Mouse (Mus musculus) MEL (cell line): ENCODE results near the gene Ppp3r2. TPM values are rescaled to one million over a fixed set of nuclear protein-coding genes. Genes with fewer than 3 reads are reported as not detected.

Experiments used
- DNase-seq: peaks from one replicate; pipeline ENCODE4 v3.0.0; 2011; ENCODE audit warnings: low read depth, low spot score
- H3K27ac ChIP-seq: 2 replicates; pipeline ENCODE4 v1.5.1; 2012; ENCODE audit warnings: low read depth, mild to moderate bottlenecking, control low read depth, low read length, moderate library complexity; ENCODE audit not compliant: control insufficient read depth
- H3K27me3 ChIP-seq, 2 experiments: fragments of 150-350 bp in 1 of 2; sonication (generic) in 1 of 2; 2 replicates each; pipeline ENCODE4 v1.6.1; 2012; ENCODE audit warnings: low read length in 2 of 2, mild to moderate bottlenecking in 2 of 2, improper control_type of control experiment in 1 of 2, moderate library complexity in 1 of 2; ENCODE audit not compliant: insufficient read depth in 2 of 2, control insufficient read depth in 1 of 2
- H3K36me3 ChIP-seq, 2 experiments: 2 replicates each; pipeline ENCODE4 v1.6.1; 2012 to 2014; ENCODE audit warnings: low read length in 2 of 2, improper control_type of control experiment in 1 of 2, inconsistent platforms in 1 of 2, mild to moderate bottlenecking in 1 of 2; ENCODE audit not compliant: insufficient read depth in 2 of 2, control insufficient read depth in 1 of 2
- H3K4me1 ChIP-seq, 2 experiments: fragments of 150-350 bp in 1 of 2; sonication (generic) in 1 of 2; 2 replicates each; pipeline ENCODE4 v1.6.1; 2012; ENCODE audit warnings: low read length in 2 of 2, improper control_type of control experiment in 1 of 2, mild to moderate bottlenecking in 1 of 2; ENCODE audit not compliant: insufficient read depth in 2 of 2, control insufficient read depth in 1 of 2
- H3K4me3 ChIP-seq, 2 experiments: fragments of 150-350 bp in 1 of 2; sonication (generic) in 1 of 2; 2 replicates each; pipeline ENCODE4 v1.5.1; 2012; ENCODE audit warnings: low read depth in 2 of 2, low read length in 2 of 2, mild to moderate bottlenecking in 2 of 2, moderate library complexity in 2 of 2, control low read depth in 1 of 2, improper control_type of control experiment in 1 of 2; ENCODE audit not compliant: control insufficient read depth in 1 of 2, insufficient read depth in 1 of 2
- H3K79me2 ChIP-seq: 2 replicates; pipeline ENCODE4 v1.6.1; 2012; ENCODE audit warnings: mild to moderate bottlenecking, low read length, moderate library complexity; ENCODE audit not compliant: control insufficient read depth, poor library complexity, insufficient read depth
- H3K9ac ChIP-seq: 2 replicates; pipeline ENCODE4 v1.6.1; 2012; ENCODE audit warnings: low read depth, mild to moderate bottlenecking, control low read depth, low read length, moderate library complexity; ENCODE audit not compliant: control insufficient read depth, poor library complexity, severe bottlenecking
- H3K9me3 ChIP-seq: fragments of 150-350 bp; sonication (generic); replicated peaks from 2 replicates; pipeline ENCODE4 v1.6.1; 2012; ENCODE audit warnings: mild to moderate bottlenecking, low read length, improper control_type of control experiment, moderate library complexity; ENCODE audit not compliant: insufficient read depth
- CHD1 ChIP-seq: IDR thresholded peaks from 2 replicates; pipeline ENCODE4 v1.6.1; 2012; ENCODE audit warnings: low read depth, mild to moderate bottlenecking, inconsistent platforms, low read length, improper control_type of control experiment
- CTCF ChIP-seq, 3 experiments: IDR thresholded peaks in 2 of 3; conservative IDR thresholded peaks in 1 of 3; 2 replicates each; pipeline ENCODE4 v1.5.1; 2011 to 2012; ENCODE audit warnings: low read length in 3 of 3, low read depth in 2 of 3, mild to moderate bottlenecking in 2 of 3, improper control_type of control experiment in 1 of 3, inconsistent platforms in 1 of 3, mixed read lengths in 1 of 3, moderate library complexity in 1 of 3; ENCODE audit not compliant: control insufficient read depth in 1 of 3, insufficient read depth in 1 of 3, poor library complexity in 1 of 3, severe bottlenecking in 1 of 3
- ELF1 ChIP-seq: IDR thresholded peaks from 2 replicates; pipeline ENCODE4 v1.6.1; 2014; ENCODE audit warnings: low read depth, mild to moderate bottlenecking, inconsistent platforms, low read length, improper control_type of control experiment, moderate library complexity
- GATA1 ChIP-seq: IDR thresholded peaks from 2 replicates; pipeline ENCODE4 v1.6.1; 2011; ENCODE audit warnings: low read depth, low read length, improper control_type of control experiment
- JUND ChIP-seq: IDR thresholded peaks from 2 replicates; pipeline ENCODE4 v1.6.1; 2011; ENCODE audit warnings: low read depth, mild to moderate bottlenecking, improper control_type of control experiment, low read length
- MAX ChIP-seq: IDR thresholded peaks from 2 replicates; pipeline ENCODE4 v1.6.1; 2011; ENCODE audit warnings: low read length, improper control_type of control experiment
- MXI1 ChIP-seq: IDR thresholded peaks from 2 replicates; pipeline ENCODE4 v1.6.1; 2011; ENCODE audit warnings: mild to moderate bottlenecking, low read depth, low read length, improper control_type of control experiment
- MYB ChIP-seq: IDR thresholded peaks from 2 replicates; pipeline ENCODE4 v1.6.1; 2011; ENCODE audit warnings: mild to moderate bottlenecking, low read depth, low read length, improper control_type of control experiment
- NELFE ChIP-seq: IDR thresholded peaks from 2 replicates; pipeline ENCODE4 v1.6.1; 2011; ENCODE audit warnings: low read depth, low read length, improper control_type of control experiment
- NRF1 ChIP-seq: IDR thresholded peaks from 2 replicates; pipeline ENCODE4 v1.6.1; 2014; ENCODE audit warnings: low read depth, mild to moderate bottlenecking, inconsistent platforms, low read length, improper control_type of control experiment, moderate library complexity; ENCODE audit not compliant: poor library complexity, insufficient read depth, severe bottlenecking
- SMC3 ChIP-seq: IDR thresholded peaks from 2 replicates; pipeline ENCODE4 v1.6.1; 2011; ENCODE audit warnings: low read depth, low read length, improper control_type of control experiment
- TBP ChIP-seq: IDR thresholded peaks from 2 replicates; pipeline ENCODE4 v1.8.0; 2011; ENCODE audit warnings: low read depth, low read length, improper control_type of control experiment
- TCF12 ChIP-seq: IDR thresholded peaks from 2 replicates; pipeline ENCODE4 v1.6.1; 2014; ENCODE audit warnings: low read depth, mild to moderate bottlenecking, inconsistent platforms, low read length, improper control_type of control experiment, moderate library complexity
- UBTF ChIP-seq: IDR thresholded peaks from 2 replicates; pipeline ENCODE4 v1.6.1; 2012; ENCODE audit warnings: low read depth, mild to moderate bottlenecking, inconsistent platforms, low read length, improper control_type of control experiment, moderate library complexity, borderline replicate concordance; ENCODE audit not compliant: insufficient read depth
- USF1 ChIP-seq: IDR thresholded peaks from 2 replicates; pipeline ENCODE4 v1.6.1; 2014; ENCODE audit warnings: low read depth, mild to moderate bottlenecking, inconsistent platforms, low read length, improper control_type of control experiment, moderate library complexity
- ZC3H11A ChIP-seq: IDR thresholded peaks from 2 replicates; pipeline ENCODE4 v1.6.1; 2012; ENCODE audit warnings: low read depth, mild to moderate bottlenecking, inconsistent platforms, low read length, improper control_type of control experiment
- ZKSCAN1 ChIP-seq: IDR thresholded peaks from 2 replicates; pipeline ENCODE4 v1.6.1; 2012; ENCODE audit warnings: low read depth, mild to moderate bottlenecking, inconsistent platforms, low read length, improper control_type of control experiment, moderate library complexity
- ZNF384 ChIP-seq: IDR thresholded peaks from 2 replicates; pipeline ENCODE4 v1.6.1; 2012; ENCODE audit warnings: low read depth, mild to moderate bottlenecking, inconsistent platforms, low read length, improper control_type of control experiment
- polyA plus RNA-seq, 2 experiments: library from polyadenylated mRNA; stranded (reverse) in 1 of 2; unstranded in 1 of 2; fragments of >175 nt in 1 of 2; fragments of >200 nt in 1 of 2; gene quantifications; 2 replicates each; pipeline versions ENCODE4 v1.2.1 to v1.2.4; 2012; ENCODE audit warnings: low replicate concordance in 2 of 2, low read depth in 1 of 2; ENCODE audit not compliant: insufficient read length in 2 of 2, insufficient read depth in 1 of 2, missing spikeins in 1 of 2
- total RNA-seq: library from RNA; depleted of rRNA; stranded (reverse); fragments of 300-350 nt; gene quantifications from 2 replicates; pipeline ENCODE4 v1.2.3, GENCODE M21; 2012

The Ppp3r2 gene
- total and polyA plus RNA-seq, 3 experiments, result not detected

DNA sequence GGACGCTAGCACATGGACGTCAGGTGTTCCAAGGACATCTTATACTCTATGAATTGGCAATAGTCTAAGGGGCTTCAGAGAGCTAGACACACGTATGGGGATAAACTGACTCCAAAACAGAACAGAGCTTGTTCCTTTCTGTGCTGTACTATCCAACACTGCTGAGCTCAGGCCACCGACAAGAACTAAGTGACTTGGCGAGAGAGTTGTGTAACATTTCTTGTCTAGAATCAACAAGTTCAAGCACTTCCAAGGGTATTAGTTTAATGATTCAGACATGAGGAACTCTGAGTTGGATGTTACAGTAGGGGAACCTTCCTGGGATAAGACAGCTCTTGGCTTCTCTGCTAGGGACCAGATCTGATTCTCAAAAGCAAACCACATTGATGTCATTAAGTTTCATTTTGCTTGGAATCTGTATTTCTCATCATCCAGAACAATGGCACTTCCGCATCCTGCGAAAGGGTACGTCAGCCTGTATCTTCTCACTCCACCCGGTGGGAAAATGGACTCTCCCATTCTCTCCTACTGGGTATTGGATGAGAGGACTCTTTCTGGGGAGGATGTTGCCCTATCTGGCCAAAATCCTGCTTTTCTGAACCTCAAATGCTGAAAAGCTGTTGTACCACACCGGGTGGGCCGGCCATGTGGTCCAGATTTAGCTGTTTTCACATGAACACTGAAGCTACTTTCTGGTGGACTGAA lies 1.5 kb downstream of the Ppp3r2 start:
- no peak overlapping the region for H3K27ac ChIP-seq
- H3K9ac ChIP-seq, result no peak overlapping the region
- H3K4me3 ChIP-seq, result no peak overlapping the region
- no peaks in the 10 kb centered on the region for H3K4me1 ChIP-seq
- H3K36me3 ChIP-seq, result no peaks in the 10 kb centered on the region; a peak in 1 of 4 replicates
- DNase-seq, result no peak
- H3K79me2 ChIP-seq, result no peaks in the 10 kb centered on the region
- no peaks in the 10 kb centered on the region for H3K9me3 ChIP-seq
- no peaks in the 10 kb centered on the region; a peak in 1 of 4 replicates for H3K27me3 ChIP-seq
- TF ChIP-seq NRF1, result no peak
- no peak for TF ChIP-seq MAX
- TF ChIP-seq MYB, result no peak
- no peak for TF ChIP-seq ZC3H11A
- TF ChIP-seq TBP, result no peak
- no peak for TF ChIP-seq CHD1

GRCm38 (mm10) chr4:49676790-49677189 lies 5.0 kb downstream of the Ppp3r2 start:
- H3K9me3 ChIP-seq, result no peaks in the 10 kb centered on the region
- DNase-seq, result no peak
- no peaks in the 10 kb centered on the region for H3K4me1 ChIP-seq
- H3K27me3 ChIP-seq, result no peaks in the 10 kb centered on the region
- TF ChIP-seq JUND (no peak), CTCF (IDR thresholded peaks at IDR 0.05 in 2 of 3, conservative IDR thresholded peaks at IDR 0.05 in 1 of 3; ENCODE audit: control insufficient read depth in 1 of 3, insufficient read depth in 1 of 3, low read depth in 2 of 3, low read length in 3 of 3, poor library complexity in 1 of 3, severe bottlenecking in 1 of 3) (no peak), ELF1 (no peak)
- no peak overlapping the region for H3K9ac ChIP-seq
- no peak overlapping the region for H3K27ac ChIP-seq
- H3K79me2 ChIP-seq, result no peaks in the 10 kb centered on the region
- H3K4me3 ChIP-seq, result no peak overlapping the region
- H3K36me3 ChIP-seq, result no peaks in the 10 kb centered on the region

DNA sequence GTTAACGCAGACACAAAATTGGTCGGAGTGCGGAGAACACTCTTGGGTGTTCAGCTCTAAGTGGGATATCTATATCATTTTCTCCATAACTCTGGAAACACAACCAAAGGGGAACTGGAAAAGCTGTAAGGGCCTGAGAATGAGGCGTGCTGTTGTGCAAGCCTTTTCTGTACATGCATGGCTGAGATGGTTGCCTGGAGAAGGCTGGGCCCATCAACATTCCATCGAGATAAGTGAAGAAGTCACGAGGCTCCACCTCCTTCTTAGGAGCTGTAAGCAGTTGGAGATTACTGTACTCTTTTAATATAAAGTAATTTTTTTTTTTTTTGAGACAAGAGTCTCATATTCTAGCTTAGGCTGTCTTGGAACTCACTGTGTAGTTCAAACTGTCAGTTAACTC lies 5.8 kb downstream of the Ppp3r2 start:
- Histone ChIP-seq H3K9me3 (no peaks in the 10 kb centered on the region), H3K36me3 (no peaks in the 10 kb centered on the region), H3K27me3 (no peaks in the 10 kb centered on the region), H3K4me1 (no peaks in the 10 kb centered on the region), H3K9ac (no peak overlapping the region), H3K4me3 (no peak overlapping the region), H3K27ac (no peak overlapping the region), H3K79me2 (no peaks in the 10 kb centered on the region)
- no peak for DNase-seq
- TF ChIP-seq ELF1 (no peak), MXI1 (no peak), CTCF (IDR thresholded peaks at IDR 0.05 in 2 of 3, conservative IDR thresholded peaks at IDR 0.05 in 1 of 3; ENCODE audit: control insufficient read depth in 1 of 3, insufficient read depth in 1 of 3, low read depth in 2 of 3, low read length in 3 of 3, poor library complexity in 1 of 3, severe bottlenecking in 1 of 3) (no peak), MAX (no peak), ZKSCAN1 (no peak), GATA1 (no peak), USF1 (no peak), NRF1 (no peak), SMC3 (no peak), ZNF384 (no peak), TCF12 (no peak), UBTF (no peak), NELFE (no peak)
